Mouse (Mus musculus): ENCODE measurements at regions not wholly inside any gene's neighbourhood (a gene's known extent, or its start where the extent isn't known, plus 50 kb on each side); places are given as distances from the start of the nearest gene placed in this dataset.
"Not testable (repeated sequence)": the region's sequence is repeated elsewhere in the genome, so short reads cannot be mapped to it uniquely, and the experiment has no call there.

DNA sequence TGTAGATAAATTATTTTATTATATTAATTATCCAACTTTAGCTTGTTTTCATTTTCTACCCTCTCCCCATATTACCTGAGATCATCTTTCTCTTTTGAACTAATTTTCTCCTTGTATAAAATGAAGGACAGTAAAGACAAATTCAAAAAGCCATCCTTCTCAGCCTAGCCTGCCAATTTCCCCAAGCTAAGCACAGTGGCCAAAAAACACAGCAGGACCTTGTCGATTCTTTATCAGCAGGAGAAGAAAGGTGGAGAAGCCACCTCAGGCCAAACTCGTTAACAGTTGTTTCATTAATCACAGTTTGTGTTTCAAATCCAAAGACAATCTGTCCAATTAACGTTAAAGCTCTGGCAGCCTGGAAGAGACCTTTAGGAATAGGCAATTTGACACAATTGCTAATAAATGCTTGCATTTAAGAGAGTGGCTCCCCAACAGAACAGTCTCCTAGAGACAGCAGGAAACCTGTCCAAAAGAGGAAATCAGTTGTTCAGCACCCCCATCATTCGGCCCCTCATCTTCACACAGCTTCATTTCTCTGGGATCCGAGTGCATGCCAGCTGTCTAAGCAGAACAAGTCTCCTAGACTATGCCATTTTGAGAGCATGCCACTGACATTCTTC, 135.7 kb upstream of the Tlr4 start:
- no peak for ATAC-seq (ENCODE audit: extremely low read depth, insufficient number of reproducible peaks, low FRiP score, poor library complexity, severe bottlenecking)

DNA sequence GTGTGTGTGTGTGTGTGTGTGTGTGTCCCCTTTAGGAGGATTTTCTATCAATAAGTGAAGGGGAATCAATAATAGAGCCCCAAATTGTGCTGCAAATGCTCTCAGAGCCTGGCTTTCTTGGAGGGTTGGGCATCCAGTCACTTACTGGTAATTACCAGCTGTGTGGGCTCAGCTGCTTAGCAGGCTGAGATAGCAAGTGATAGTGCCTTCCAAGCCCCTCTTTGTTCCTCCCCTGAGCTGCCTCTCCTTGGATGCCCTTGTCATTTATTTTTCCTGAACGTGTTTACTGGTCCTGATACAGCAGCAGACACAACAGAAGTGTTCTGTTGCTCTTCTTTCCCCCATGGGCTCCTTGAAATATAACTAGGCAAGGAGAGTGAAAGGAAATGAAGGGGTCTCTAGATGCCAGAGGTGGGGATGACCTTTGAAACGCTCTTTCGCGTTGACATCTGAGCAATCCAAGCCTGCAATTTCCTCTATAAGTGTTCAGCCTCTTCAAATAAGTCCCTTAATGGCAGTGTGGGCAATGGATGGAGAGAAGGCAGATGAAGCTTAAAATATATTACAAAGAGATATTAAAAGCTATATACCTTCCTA, 133.3 kb upstream of the Tlr4 start:
- ATAC-seq (ENCODE audit: extremely low read depth, insufficient number of reproducible peaks, low FRiP score, poor library complexity, severe bottlenecking) = no peak

DNA sequence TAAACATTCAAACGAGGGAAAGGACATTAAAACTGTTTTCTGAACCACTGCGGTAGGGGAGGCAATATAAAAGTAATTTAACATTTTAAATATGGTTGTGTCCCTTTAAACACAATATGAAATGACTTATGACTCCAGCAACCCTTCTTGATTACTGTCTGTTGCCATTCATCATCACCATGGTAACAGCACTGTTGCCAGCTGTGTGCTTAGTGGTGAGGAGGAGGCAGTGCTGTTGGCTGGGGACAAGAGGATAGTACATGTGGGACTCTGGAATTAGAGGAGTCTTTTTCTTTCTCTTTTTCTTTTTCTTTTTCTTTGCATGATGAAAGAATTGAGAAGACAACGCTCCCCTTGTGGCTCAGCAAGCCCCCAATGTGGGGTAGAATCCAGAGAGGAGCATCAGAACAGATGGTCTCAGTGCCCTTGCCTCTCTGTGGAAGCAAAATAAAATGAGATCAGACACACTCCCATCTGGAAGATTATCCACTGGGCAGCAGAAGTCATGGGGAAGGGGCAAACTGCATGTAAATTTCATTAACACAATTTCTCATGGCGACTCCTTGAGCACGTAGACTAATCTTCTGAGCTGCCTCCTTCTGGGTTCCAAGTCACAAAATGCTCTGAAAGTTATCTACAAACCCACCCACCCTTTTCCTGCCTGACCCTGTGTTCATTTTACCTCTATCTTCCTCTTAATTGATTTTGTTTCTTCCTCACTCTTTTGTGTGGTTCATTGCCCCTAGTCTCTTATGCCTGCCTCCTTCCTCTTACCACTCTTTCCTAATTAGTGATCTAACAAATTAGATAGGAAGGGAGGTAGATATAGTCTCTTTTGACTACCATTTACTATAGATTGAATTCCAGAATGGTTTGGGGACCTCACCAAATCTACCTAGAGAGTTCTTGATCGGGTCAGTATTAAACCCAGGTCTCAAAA, 111.3 kb upstream of the Tlr4 start:
- no peak for ATAC-seq (ENCODE audit: extremely low read depth, insufficient number of reproducible peaks, low FRiP score, poor library complexity, severe bottlenecking)

DNA sequence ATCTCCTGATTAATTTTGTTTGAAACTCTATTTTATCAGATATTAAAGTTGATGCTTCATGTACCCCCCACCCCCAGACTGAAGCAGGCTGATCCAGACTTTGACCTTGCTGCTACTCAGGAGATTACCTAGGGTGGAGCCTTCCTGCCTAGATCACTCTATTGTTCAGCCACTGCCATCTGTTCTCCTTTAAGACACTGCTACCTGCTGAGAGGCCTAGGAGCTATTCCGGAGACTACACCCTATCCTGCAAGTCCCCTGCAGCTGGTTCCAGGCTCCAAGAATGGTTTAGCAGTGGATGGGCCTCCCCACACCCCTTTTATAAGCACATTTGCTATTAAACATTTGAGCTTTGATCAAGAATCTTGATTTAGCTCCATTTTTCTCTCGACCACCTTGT, 90.0 kb upstream of the Tlr4 start:
- no peak for ATAC-seq (ENCODE audit: extremely low read depth, insufficient number of reproducible peaks, low FRiP score, poor library complexity, severe bottlenecking)

DNA sequence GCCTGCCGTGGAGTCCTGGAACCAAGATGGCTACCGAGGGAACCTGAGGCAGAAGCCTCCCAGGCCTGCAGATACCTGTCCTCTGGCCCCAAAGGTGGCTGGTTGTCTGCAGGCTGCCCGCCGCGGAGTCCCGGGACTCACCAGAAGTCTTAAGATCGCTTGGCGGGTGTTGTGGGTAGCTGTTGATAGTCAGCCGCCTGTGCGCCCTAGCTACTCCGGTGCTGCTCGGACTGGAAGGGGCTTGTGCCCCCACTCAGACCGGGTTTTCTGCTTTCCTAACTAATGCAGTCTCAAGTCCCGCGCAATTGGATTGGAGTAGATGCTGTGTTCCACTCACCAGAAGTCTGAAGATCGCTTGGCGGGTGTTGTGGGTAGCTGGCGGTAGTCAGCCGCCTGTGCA, 84.0 kb upstream of the Tlr4 start:
- not testable (repeated sequence) for ATAC-seq (ENCODE audit: extremely low read depth, insufficient number of reproducible peaks, low FRiP score, poor library complexity, severe bottlenecking)

DNA sequence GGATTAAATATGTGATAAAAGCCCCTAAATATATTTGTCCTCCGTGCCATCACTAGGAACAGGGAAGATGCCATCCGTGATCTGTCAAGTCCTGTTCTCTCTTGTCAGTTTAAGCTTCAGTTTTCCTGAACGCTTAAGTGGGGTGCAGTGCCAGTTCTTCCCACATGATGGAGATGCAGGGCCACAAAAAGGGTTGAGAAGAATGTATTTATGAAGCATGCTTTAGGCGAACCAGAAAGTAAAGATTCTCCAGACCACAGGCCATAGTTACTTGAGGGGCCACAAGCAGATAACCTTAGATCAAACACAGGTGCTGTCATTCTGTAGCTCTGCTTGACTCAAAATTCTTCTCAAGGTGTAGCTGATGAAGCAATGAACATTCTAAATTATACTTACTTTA, 58.6 kb upstream of the Tlr4 start:
- ATAC-seq (ENCODE audit: extremely low read depth, insufficient number of reproducible peaks, low FRiP score, poor library complexity, severe bottlenecking) = peak; percentile 94

Data from neutrophil, adult 5-6 weeks (primary cell).